Mouse (Mus musculus): ENCODE measurements around the gene Matn3. TPM values are rescaled to one million over a fixed set of nuclear protein-coding genes. Genes with fewer than 3 reads are reported as not detected.

Matn3 gene
- polyA plus RNA-seq, 1 experiment from 2014 or later, result 0.57 TPM

DNA sequence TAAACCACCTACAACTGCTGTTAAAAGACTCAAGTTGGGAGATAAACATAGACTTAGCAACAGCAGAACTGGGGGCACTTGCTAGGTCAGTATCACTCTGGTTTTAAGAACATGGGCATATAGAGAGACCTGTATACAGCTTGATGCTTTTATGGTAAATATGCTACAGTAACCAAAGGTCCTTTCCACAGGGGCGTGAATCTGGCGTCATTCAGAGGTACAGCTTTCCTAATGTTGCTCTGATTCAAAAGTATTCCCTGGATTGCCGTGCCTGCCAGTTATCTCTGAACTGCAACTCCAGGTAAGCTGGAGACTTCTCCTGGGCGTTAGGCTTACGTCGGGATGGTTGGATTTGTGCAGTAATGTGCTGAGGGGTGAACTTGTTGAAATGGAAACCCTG lies 60.1 kb downstream of the Matn3 start:
- WGBS, result 93% methylated on average over 6 of the region's 6 CpGs
- Histone ChIP-seq H3K36me3 (ENCODE audit: insufficient read depth, low read length) (0 out of 2 replicates have a peak, but pooled peaks cover 3% of the 10 kb centered on the region), H3K4me2 (replicated peaks; ENCODE audit: low read depth, low read length) (no peak overlapping the region), H3K27ac (ENCODE audit: low read length) (no peak overlapping the region), H3K9ac (replicated peaks; ENCODE audit: low read length) (no peak overlapping the region), H3K4me3 (ENCODE audit: low read length) (no peak overlapping the region), H3K4me1 (ENCODE audit: insufficient read depth, low read length) (no peaks in the 10 kb centered on the region), H3K27me3 (ENCODE audit: insufficient read depth, low read length) (no peaks in the 10 kb centered on the region), H3K9me3 (ENCODE audit: low read length) (no peaks in the 10 kb centered on the region)
- no peak for ATAC-seq (ENCODE audit: low FRiP score, low TSS enrichment)

DNA sequence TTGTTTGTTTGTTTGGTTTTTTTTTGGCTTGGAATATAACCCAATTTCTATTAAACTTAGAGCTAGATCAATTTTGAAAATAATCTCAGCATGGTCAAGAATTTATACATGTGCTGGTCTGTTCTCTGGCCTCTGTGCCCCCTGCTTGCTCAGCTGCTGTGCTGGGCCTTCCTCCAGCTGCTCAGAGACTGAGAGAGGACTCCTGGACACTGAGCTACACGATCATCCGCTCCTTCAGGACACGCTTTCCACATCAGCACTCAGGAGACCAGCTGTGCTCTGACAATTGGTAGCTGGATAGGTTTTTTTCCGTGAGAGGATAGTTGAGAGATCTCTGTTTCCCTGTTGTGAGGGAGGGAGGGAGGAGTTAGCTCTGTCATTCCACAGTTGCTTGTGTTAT lies 62.6 kb downstream of the Matn3 start:
- ATAC-seq (ENCODE audit: low FRiP score, low TSS enrichment), result no peak
- H3K9me3 ChIP-seq (ENCODE audit: low read length), result no peaks in the 10 kb centered on the region
- no peak overlapping the region for H3K4me2 ChIP-seq (replicated peaks; ENCODE audit: low read depth, low read length)
- H3K4me1 ChIP-seq (ENCODE audit: insufficient read depth, low read length), result no peaks in the 10 kb centered on the region
- WGBS, result 39% methylated on average over 4 of the region's 4 CpGs
- 0 out of 2 replicates have a peak, but pooled peaks cover 6% of the 10 kb centered on the region for H3K36me3 ChIP-seq (ENCODE audit: insufficient read depth, low read length)
- no peaks in the 10 kb centered on the region for H3K27me3 ChIP-seq (ENCODE audit: insufficient read depth, low read length)
- H3K4me3 ChIP-seq (ENCODE audit: low read length), result no peak overlapping the region
- H3K9ac ChIP-seq (replicated peaks; ENCODE audit: low read length), result no peak overlapping the region
- no peak overlapping the region for H3K27ac ChIP-seq (ENCODE audit: low read length)

DNA sequence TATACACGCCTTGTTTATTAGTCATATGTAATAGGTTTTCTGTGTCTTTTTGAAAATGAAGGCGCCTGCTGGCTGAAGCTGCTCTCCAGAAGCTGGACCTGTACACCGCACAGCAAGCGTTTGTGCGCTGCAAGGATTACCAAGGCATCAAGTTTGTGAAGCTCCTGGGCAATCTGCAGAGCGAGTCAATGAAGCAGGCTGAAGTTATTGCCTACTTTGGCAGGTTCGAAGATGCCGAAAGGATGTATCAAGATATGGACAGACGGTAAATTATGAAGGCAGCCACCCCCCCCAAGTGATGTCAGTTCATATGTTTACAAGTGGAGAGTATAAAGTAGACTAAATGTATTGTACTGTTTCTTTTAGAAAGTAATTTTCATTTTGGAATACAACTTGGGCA lies 68.6 kb downstream of the Matn3 start:
- no peak overlapping the region for H3K4me2 ChIP-seq (replicated peaks; ENCODE audit: low read depth, low read length)
- no peak overlapping the region for H3K9ac ChIP-seq (replicated peaks; ENCODE audit: low read length)
- WGBS, result 94% methylated on average over 9 of the region's 9 CpGs
- H3K27ac ChIP-seq (ENCODE audit: low read length), result no peak overlapping the region
- ATAC-seq (ENCODE audit: low FRiP score, low TSS enrichment), result no peak
- H3K4me1 ChIP-seq (ENCODE audit: insufficient read depth, low read length), result no peaks in the 10 kb centered on the region
- H3K36me3 ChIP-seq (ENCODE audit: insufficient read depth, low read length), result 0 out of 2 replicates have a peak, but pooled peaks cover 12% of the 10 kb centered on the region
- H3K9me3 ChIP-seq (ENCODE audit: low read length), result no peaks in the 10 kb centered on the region
- no peak overlapping the region for H3K4me3 ChIP-seq (ENCODE audit: low read length)
- H3K27me3 ChIP-seq (ENCODE audit: insufficient read depth, low read length), result no peaks in the 10 kb centered on the region

DNA sequence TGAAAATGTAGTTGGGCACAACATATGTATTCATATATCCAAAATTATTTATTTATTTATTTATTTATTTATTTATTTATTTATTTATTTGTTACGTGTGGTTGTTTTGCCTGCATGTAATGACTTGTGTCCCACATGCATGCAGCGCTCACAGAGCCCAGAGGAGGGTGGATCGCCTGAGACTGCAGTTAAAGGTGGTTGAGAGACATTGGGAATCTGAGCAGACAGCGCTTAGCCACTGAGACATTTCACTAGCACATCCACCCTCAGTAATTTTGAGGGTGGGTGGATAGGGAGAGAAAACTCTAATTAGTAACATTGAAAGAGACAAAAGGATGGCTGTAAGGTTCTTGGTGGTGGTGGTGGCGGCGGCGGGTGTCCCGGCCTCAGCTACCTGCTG lies 72.7 kb downstream of the Matn3 start:
- no peak overlapping the region for H3K9ac ChIP-seq (replicated peaks; ENCODE audit: low read length)
- H3K4me2 ChIP-seq (replicated peaks; ENCODE audit: low read depth, low read length), result no peak overlapping the region
- H3K9me3 ChIP-seq (ENCODE audit: low read length), result no peaks in the 10 kb centered on the region
- 96% methylated on average over 8 of the region's 8 CpGs for WGBS
- H3K4me3 ChIP-seq (ENCODE audit: low read length), result no peak overlapping the region
- H3K4me1 ChIP-seq (ENCODE audit: insufficient read depth, low read length), result no peaks in the 10 kb centered on the region
- no peak for ATAC-seq (ENCODE audit: low FRiP score, low TSS enrichment)
- H3K27me3 ChIP-seq (ENCODE audit: insufficient read depth, low read length), result no peaks in the 10 kb centered on the region
- no peak overlapping the region for H3K27ac ChIP-seq (ENCODE audit: low read length)
- H3K36me3 ChIP-seq (ENCODE audit: insufficient read depth, low read length), result 0 out of 2 replicates have a peak, but pooled peaks cover 6% of the 10 kb centered on the region

DNA sequence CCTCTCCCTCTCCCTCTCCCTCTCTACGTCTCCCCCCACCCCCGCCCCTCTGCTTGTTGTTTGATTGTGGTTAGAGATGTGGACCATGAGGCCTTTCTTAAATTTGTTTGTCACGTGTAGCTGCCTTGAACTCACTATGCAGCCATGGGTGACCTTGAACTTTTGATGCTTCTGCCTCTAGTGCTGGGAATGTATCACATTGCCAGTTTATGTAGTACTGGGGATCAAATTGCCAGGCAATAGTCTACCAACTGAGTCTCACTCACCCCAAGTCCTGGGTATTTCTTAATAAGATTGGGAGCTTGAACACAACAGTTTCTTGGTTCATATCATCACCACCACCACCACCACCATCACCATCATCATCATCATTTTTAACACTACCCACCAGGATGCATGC lies 73.3 kb downstream of the Matn3 start:
- 54% methylated on average over 3 of the region's 3 CpGs for WGBS
- Histone ChIP-seq H3K4me3 (ENCODE audit: low read length) (no peak overlapping the region), H3K36me3 (ENCODE audit: insufficient read depth, low read length) (0 out of 2 replicates have a peak, but pooled peaks cover 6% of the 10 kb centered on the region), H3K9ac (replicated peaks; ENCODE audit: low read length) (no peak overlapping the region), H3K27me3 (ENCODE audit: insufficient read depth, low read length) (no peaks in the 10 kb centered on the region), H3K4me1 (ENCODE audit: insufficient read depth, low read length) (no peaks in the 10 kb centered on the region), H3K27ac (ENCODE audit: low read length) (no peak overlapping the region), H3K4me2 (replicated peaks; ENCODE audit: low read depth, low read length) (no peak overlapping the region), H3K9me3 (ENCODE audit: low read length) (no peaks in the 10 kb centered on the region)
- no peak for ATAC-seq (ENCODE audit: low FRiP score, low TSS enrichment)

Other genes with a start within 250 kb of the Matn3 start
- gene Sdc1, start 176.6 kb upstream of the Matn3 start, polyA plus RNA-seq (2015; fragmentation: Nextera tagmentation; extraction: Ambion mirVana), result 65.4 and 66.9 TPM in 2 replicates
- gene Laptm4a, start 26.3 kb upstream of the Matn3 start, polyA plus RNA-seq (2015; fragmentation: Nextera tagmentation; extraction: Ambion mirVana), result 327 and 343 TPM in 2 replicates
- 21.0 and 22.3 TPM in 2 replicates for gene Wdr35, start 26.0 kb downstream of the Matn3 start, polyA plus RNA-seq (2015; fragmentation: Nextera tagmentation; extraction: Ambion mirVana)
- gene Ttc32, start 82.1 kb downstream of the Matn3 start, polyA plus RNA-seq (2015; fragmentation: Nextera tagmentation; extraction: Ambion mirVana), result 23.4 and 25.1 TPM in 2 replicates